ENCODE assay signal across 9 mouse cellular contexts in the genomic region with DNA sequence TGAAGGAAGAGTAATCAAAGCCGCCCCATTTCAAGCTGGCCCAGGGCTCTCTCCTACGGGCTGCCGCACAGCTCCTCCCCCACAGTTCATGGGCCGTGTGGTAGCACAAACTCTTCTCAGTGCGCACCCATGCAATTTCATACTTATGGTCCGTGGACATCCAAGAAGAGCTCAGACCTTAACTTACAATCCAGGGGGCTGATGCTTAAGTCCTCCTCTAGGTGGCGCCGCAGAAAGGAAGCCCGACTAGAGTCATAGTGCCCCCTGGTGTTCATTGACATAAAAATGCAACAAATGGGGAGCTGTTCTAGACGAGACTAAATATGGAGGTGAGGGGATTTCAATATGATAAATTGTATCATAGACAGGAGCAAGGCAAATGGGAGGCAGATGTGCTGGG. TPM values are rescaled to one million over a fixed set of nuclear protein-coding genes. Genes with fewer than 3 reads are reported as not detected.
DNase-seq lines count a peak whose midpoint lies in the region; ATAC-seq and TF ChIP-seq lines count a peak whose summit lies in the region.
"Had no signal": no experiment of that assay in that cellular context is flagged by ENCODE, and none has a peak within 500 bp of the region (broad histone marks: within the 10 kb centered on the region; RNA-seq: fewer than 3 reads in every experiment).

No protein-coding gene starts in this region.

- no peaks in the 10 kb centered on the region for H3K36me3 ChIP-seq in intestine, postnatal 0 days (ENCODE audit: control insufficient read depth, insufficient read depth)
- no peaks in the 10 kb centered on the region for H3K36me3 ChIP-seq in intestine, embryonic 15.5 days
- no peaks in the 10 kb centered on the region for H3K36me3 ChIP-seq in ES-Bruce4 (ENCODE audit: control insufficient read depth, insufficient read depth, low read length, poor library complexity, severe bottlenecking)

- no peaks in the 10 kb centered on the region for H3K4me1 ChIP-seq in intestine, postnatal 0 days (replicated peaks; ENCODE audit: control insufficient read depth, insufficient read depth, low read length)
- 0 out of 2 replicates have a peak, but pooled peaks cover 8% of the 10 kb centered on the region for H3K4me1 ChIP-seq in intestine, embryonic 15.5 days (replicated peaks)
- no peaks in the 10 kb centered on the region for H3K4me1 ChIP-seq in ES-Bruce4 (ENCODE audit: control insufficient read depth, insufficient read depth, low read length)
- H3K4me1 ChIP-seq in embryonic fibroblast, embryonic 13.5 days (ENCODE audit: control insufficient read depth, insufficient read depth, low read length) = no peaks in the 10 kb centered on the region

- H3K4me3 ChIP-seq in intestine, postnatal 0 days (ENCODE audit: low read depth, low read length) = no peak overlapping the region
- H3K4me3 ChIP-seq in intestine, embryonic 15.5 days (replicated peaks) = no peak overlapping the region
- no peak overlapping the region for H3K4me3 ChIP-seq in ES-Bruce4 (ENCODE audit: low read depth, low read length)
- H3K4me3 ChIP-seq in embryonic fibroblast, embryonic 13.5 days (ENCODE audit: insufficient read depth, low read length) = no peak overlapping the region
- H3K4me3 ChIP-seq: myocyte had no signal

- TF ChIP-seq POLR2A in ES-Bruce4 (IDR thresholded peaks at IDR 0.05; ENCODE audit: insufficient read depth, low read length) = no peak
- TF ChIP-seq POLR2A in embryonic fibroblast, embryonic 13.5 days (IDR thresholded peaks at IDR 0.05; ENCODE audit: low read depth, low read length) = no peak

- peaks cover 8% of the 10 kb centered on the region; the same call in 1 of the 2 replicates for H3K27me3 ChIP-seq in intestine, postnatal 0 days (replicated peaks; ENCODE audit: control insufficient read depth, insufficient read depth, low read length)
- H3K27me3 ChIP-seq in intestine, embryonic 15.5 days (replicated peaks) = peaks cover 14% of the 10 kb centered on the region; the same call in 1 of the 2 replicates
- H3K27me3 ChIP-seq in ES-Bruce4 (ENCODE audit: control insufficient read depth, insufficient read depth, low read length, poor library complexity, severe bottlenecking) = no peaks in the 10 kb centered on the region

- ATAC-seq in intestine, postnatal 0 days = no peak
- ATAC-seq in intestine, embryonic 15.5 days = no peak

- H3K27ac ChIP-seq in intestine, postnatal 0 days (ENCODE audit: low read depth, low read length) = no peak overlapping the region
- H3K27ac ChIP-seq in intestine, embryonic 15.5 days = no peak overlapping the region
- H3K27ac ChIP-seq in ES-Bruce4 (ENCODE audit: insufficient read depth, low read length) = no peak overlapping the region
- H3K27ac ChIP-seq in embryonic fibroblast, embryonic 13.5 days (ENCODE audit: insufficient read depth, low read length) = no peak overlapping the region

- TF ChIP-seq CTCF in intestine, postnatal 0 days (IDR thresholded peaks at IDR 0.05; ENCODE audit: low read depth) = peak; percentile 98
- TF ChIP-seq CTCF in ES-Bruce4 (IDR thresholded peaks at IDR 0.05; ENCODE audit: low read depth, low read length) = peak; percentile 99
- peak; percentile 41; the same call in 1 of the 2 replicates for TF ChIP-seq CTCF in embryonic fibroblast, embryonic 13.5 days (IDR thresholded peaks at IDR 0.05; ENCODE audit: borderline replicate concordance, insufficient read depth, low read length)

- H3K9me3 ChIP-seq in intestine, postnatal 0 days (ENCODE audit: control insufficient read depth) = no peaks in the 10 kb centered on the region
- no peaks in the 10 kb centered on the region for H3K9me3 ChIP-seq in intestine, embryonic 15.5 days
- H3K9me3 ChIP-seq in ES-Bruce4 (replicated peaks; ENCODE audit: control insufficient read depth, insufficient read depth, low read length, poor library complexity, severe bottlenecking) = no peaks in the 10 kb centered on the region

- H3K4me2 ChIP-seq in intestine, postnatal 0 days (replicated peaks; ENCODE audit: low read depth) = no peak overlapping the region
- no peak overlapping the region for H3K4me2 ChIP-seq in intestine, embryonic 15.5 days (replicated peaks)

- WGBS in intestine, postnatal 0 days = 23% methylated on average over 10 of the region's 10 CpGs
- WGBS in intestine, embryonic 15.5 days = 22% methylated on average over 10 of the region's 10 CpGs

- DNase-seq in brain, adult 2 months (ENCODE audit: low read depth, low spot score) = peak; percentile 88
- peak; percentile 27 for DNase-seq in left cerebral cortex, adult 11 months (ENCODE audit: low spot score)
- DNase-seq in natural killer cell, adult 2 months (ENCODE audit: low spot score in 2 of 2) = peak; percentile 68 to 78
- DNase-seq in thymus, postnatal 14 days = peak; percentile 77

- no peak overlapping the region for H3K9ac ChIP-seq in intestine, postnatal 0 days (ENCODE audit: low read depth, low read length)
- no peak overlapping the region for H3K9ac ChIP-seq in intestine, embryonic 15.5 days
- H3K9ac ChIP-seq in ES-Bruce4 (ENCODE audit: low read depth, poor library complexity, severe bottlenecking) = no peak overlapping the region

- TF ChIP-seq EP300 in ES-Bruce4 (IDR thresholded peaks at IDR 0.05; ENCODE audit: insufficient read depth, low read depth, low read length) = no peak

RNA-seq across cellular contexts. Expression of gene Ncf4, which starts 5.1 kb away (rescaled TPM):
- 2.5 and 2.8 TPM in 2 replicates for polyA plus RNA-seq in intestine, postnatal 0 days (2015; fragmentation: Nextera tagmentation; extraction: Ambion mirVana)
- polyA plus RNA-seq in intestine, embryonic 15.5 days (2015; fragmentation: Nextera tagmentation; extraction: Ambion mirVana) = 5.1 and 5.6 TPM in 2 replicates
- not detected in 2 replicates for polyA plus RNA-seq in ES-Bruce4 (2011; ENCODE audit: insufficient read depth, insufficient read length, low read depth, missing spikeins)
- polyA plus RNA-seq in embryonic fibroblast, embryonic 13.5 days (2011; ENCODE audit: insufficient read length, low read depth, missing spikeins) = 1.3 TPM in 1 of 2 replicates, not detected in the other

RNA-seq across cellular contexts. Expression of gene Pvalb, which starts 33.3 kb away (rescaled TPM):
- not detected in 2 replicates for polyA plus RNA-seq in intestine, postnatal 0 days (2015; fragmentation: Nextera tagmentation; extraction: Ambion mirVana)
- not detected in 2 replicates for polyA plus RNA-seq in intestine, embryonic 15.5 days (2015; fragmentation: Nextera tagmentation; extraction: Ambion mirVana)
- not detected in 2 replicates for polyA plus RNA-seq in ES-Bruce4 (2011; ENCODE audit: insufficient read depth, insufficient read length, low read depth, missing spikeins)
- polyA plus RNA-seq in embryonic fibroblast, embryonic 13.5 days (2011; ENCODE audit: insufficient read length, low read depth, missing spikeins) = not detected in 2 replicates

Comparison
In these comparisons a context has a peak if more than half of its experiments do, and no peak if none do; other contexts are left out.
1. CTCF ChIP-seq: peak in every context shown above with its lines; median percentile 99 in ES-Bruce4; 98 in intestine, postnatal 0 days; 41 in embryonic fibroblast, embryonic 13.5 days.
2. DNase-seq: peak in every context shown above with its lines; median percentile 88 in brain, adult 2 months; 77 in thymus, postnatal 14 days; 73 in natural killer cell, adult 2 months; 27 in left cerebral cortex, adult 11 months.